Mouse (Mus musculus) neural tube, embryonic 15.5 days (tissue): ENCODE data around the gene Ulk4. TPM values are rescaled to one million over a fixed set of nuclear protein-coding genes. Genes with fewer than 3 reads are reported as not detected.

Experiments used
- ATAC-seq: fragments of 200-750 bp; cut with Nextera tagmentation; 2 replicates; pipeline ENCODE4 v1.8.0; 2017; ENCODE audit warnings: mild to moderate bottlenecking, moderate TSS enrichment, moderate library complexity; ENCODE audit not compliant: low FRiP score
- H3K27ac ChIP-seq: fragments of 300-500 bp; sonication (generic); replicated peaks from 2 replicates; pipeline ENCODE4 v1.5.1; 2015; ENCODE audit warnings: mild to moderate bottlenecking, inconsistent platforms
- H3K27me3 ChIP-seq: fragments of 300-500 bp; sonication (generic); replicated peaks from 2 replicates; pipeline ENCODE4 v1.6.1; 2015; ENCODE audit warnings: inconsistent platforms
- H3K36me3 ChIP-seq: fragments of 300-500 bp; sonication (generic); 2 replicates; pipeline ENCODE4 v1.6.1; 2015; ENCODE audit warnings: inconsistent platforms
- H3K4me1 ChIP-seq: fragments of 300-500 bp; sonication (generic); 2 replicates; pipeline ENCODE4 v1.6.1; 2015; ENCODE audit warnings: inconsistent platforms
- H3K4me2 ChIP-seq: fragments of 300-500 bp; sonication (generic); 2 replicates; pipeline ENCODE4 v1.6.1; 2015; ENCODE audit warnings: inconsistent platforms, mild to moderate bottlenecking, moderate library complexity
- H3K4me3 ChIP-seq: fragments of 300-500 bp; sonication (generic); replicated peaks from 2 replicates; pipeline ENCODE4 v1.5.1; 2015; ENCODE audit warnings: mild to moderate bottlenecking, inconsistent platforms
- H3K9ac ChIP-seq: fragments of 300-500 bp; sonication (generic); replicated peaks from 2 replicates; pipeline ENCODE4 v1.6.1; 2015; ENCODE audit warnings: mild to moderate bottlenecking, inconsistent platforms
- H3K9me3 ChIP-seq: fragments of 300-500 bp; sonication (generic); replicated peaks from 2 replicates; pipeline ENCODE4 v1.6.1; 2016; ENCODE audit warnings: inconsistent platforms
- WGBS: fragments of 180-500 bp; shearing (Covaris S2); methylation state at CpG from one replicate; pipeline ENCODE4 v1.1.7; 2015; ENCODE audit warnings: mixed read lengths; 5-methylcytosine and 5-hydroxymethylcytosine counted together
- polyA plus RNA-seq: library from polyadenylated mRNA; unstranded; fragments of >200 nt; fragmentation: Nextera tagmentation; extraction: Ambion mirVana; gene quantifications from 2 replicates; pipeline ENCODE4 v1.2.1, GENCODE M21; 2015

The Ulk4 gene
- polyA plus RNA-seq, 1 experiment from 2014 or later = 62.5 TPM

- Histone ChIP-seq H3K4me1 (peaks cover 3% of the 10 kb centered on the region; the same call in 1 of the 2 replicates), H3K4me2 (no peak overlapping the region), H3K9ac (no peak overlapping the region), H3K4me3 (no peak overlapping the region), H3K36me3 (no peaks in the 10 kb centered on the region), H3K27me3 (no peaks in the 10 kb centered on the region), H3K9me3 (no peaks in the 10 kb centered on the region), H3K27ac (no peak overlapping the region)
- 44% methylated on average over 10 of the region's 10 CpGs for WGBS
- ATAC-seq = no peak
Observed at GRCm38 (mm10) chr9:121030949-121031348, 246.0 kb downstream of the Ulk4 start.

- Histone ChIP-seq H3K36me3 (no peaks in the 10 kb centered on the region), H3K4me1 (peaks cover 3% of the 10 kb centered on the region; the same call in 1 of the 2 replicates), H3K27me3 (no peaks in the 10 kb centered on the region), H3K4me2 (no peak overlapping the region), H3K27ac (no peak overlapping the region), H3K9ac (no peak overlapping the region), H3K9me3 (no peaks in the 10 kb centered on the region), H3K4me3 (no peak overlapping the region)
- WGBS = 39% methylated on average over 9 of the region's 9 CpGs
- no peak for ATAC-seq
Observed at GRCm38 (mm10) chr9:121029786-121030185, 247.2 kb downstream of the Ulk4 start.

GRCm38 (mm10) chr9:121023526-121024264 lies 253.3 kb downstream of the Ulk4 start:
- H3K27me3 ChIP-seq = no peaks in the 10 kb centered on the region
- 81% methylated on average over 14 of the region's 14 CpGs for whole genome bisulfite sequencing
- H3K4me1 ChIP-seq = no peaks in the 10 kb centered on the region
- no peak overlapping the region for H3K4me2 ChIP-seq
- no peak overlapping the region for H3K4me3 ChIP-seq
- H3K36me3 ChIP-seq = no peaks in the 10 kb centered on the region
- no peak overlapping the region for H3K27ac ChIP-seq
- ATAC-seq = no peak
- H3K9me3 ChIP-seq = no peaks in the 10 kb centered on the region
- H3K9ac ChIP-seq = no peak overlapping the region

- no peak for ATAC-seq
- 74% methylated on average over 11 of the region's 11 CpGs for WGBS
- no peak overlapping the region for H3K9ac ChIP-seq
- no peaks in the 10 kb centered on the region for H3K4me1 ChIP-seq
- no peak overlapping the region for H3K27ac ChIP-seq
- H3K27me3 ChIP-seq = no peaks in the 10 kb centered on the region
- no peaks in the 10 kb centered on the region for H3K9me3 ChIP-seq
- H3K4me2 ChIP-seq = no peak overlapping the region
- H3K36me3 ChIP-seq = no peaks in the 10 kb centered on the region
- H3K4me3 ChIP-seq = no peak overlapping the region
Observed at GRCm38 (mm10) chr9:121020360-121020759, 256.6 kb downstream of the Ulk4 start.

- H3K4me3 ChIP-seq = no peak overlapping the region
- no peak overlapping the region for H3K27ac ChIP-seq
- H3K4me2 ChIP-seq = no peak overlapping the region
- ATAC-seq = no peak
- H3K4me1 ChIP-seq = no peaks in the 10 kb centered on the region
- WGBS = 57% methylated on average over 13 of the region's 13 CpGs
- no peaks in the 10 kb centered on the region for H3K9me3 ChIP-seq
- no peaks in the 10 kb centered on the region for H3K27me3 ChIP-seq
- H3K36me3 ChIP-seq = no peaks in the 10 kb centered on the region
- H3K9ac ChIP-seq = no peak overlapping the region
Observed at GRCm38 (mm10) chr9:121019932-121020331, 257.1 kb downstream of the Ulk4 start.

GRCm38 (mm10) chr9:121018524-121019315 lies 258.3 kb downstream of the Ulk4 start:
- Histone ChIP-seq H3K27ac (no peak overlapping the region), H3K4me3 (no peak overlapping the region), H3K4me2 (no peak overlapping the region), H3K27me3 (no peaks in the 10 kb centered on the region), H3K36me3 (no peaks in the 10 kb centered on the region), H3K9me3 (no peaks in the 10 kb centered on the region), H3K4me1 (no peaks in the 10 kb centered on the region), H3K9ac (no peak overlapping the region)
- WGBS = 90% methylated on average over 2 of the region's 2 CpGs
- no peak for ATAC-seq

- Histone ChIP-seq H3K4me1 (0 out of 2 replicates have a peak, but pooled peaks cover 2% of the 10 kb centered on the region), H3K4me3 (no peak overlapping the region), H3K9ac (no peak overlapping the region), H3K27me3 (no peaks in the 10 kb centered on the region), H3K4me2 (no peak overlapping the region), H3K27ac (no peak overlapping the region), H3K9me3 (no peaks in the 10 kb centered on the region), H3K36me3 (no peaks in the 10 kb centered on the region)
- 70% methylated on average over 11 of the region's 11 CpGs for WGBS
- ATAC-seq = no peak
Observed at GRCm38 (mm10) chr9:121015810-121016502, 261.0 kb downstream of the Ulk4 start.

GRCm38 (mm10) chr9:121011540-121011939 lies 265.5 kb downstream of the Ulk4 start:
- WGBS = 52% methylated on average over 4 of the region's 4 CpGs
- H3K9ac ChIP-seq = no peak overlapping the region
- ATAC-seq = no peak

GRCm38 (mm10) chr9:121010544-121010943 lies 266.5 kb downstream of the Ulk4 start:
- Histone ChIP-seq H3K27ac (no peak overlapping the region), H3K27me3 (no peaks in the 10 kb centered on the region), H3K36me3 (no peaks in the 10 kb centered on the region), H3K9ac (no peak overlapping the region), H3K9me3 (no peaks in the 10 kb centered on the region), H3K4me1 (0 out of 2 replicates have a peak, but pooled peaks cover 2% of the 10 kb centered on the region), H3K4me2 (no peak overlapping the region), H3K4me3 (no peak overlapping the region)
- no peak for ATAC-seq
- WGBS = 38% methylated on average over 3 of the region's 3 CpGs

More at GRCm38 (mm10) chr9:121011540-121011939, 265.5 kb downstream of the Ulk4 start:
- Histone ChIP-seq H3K27me3 (no peaks in the 10 kb centered on the region), H3K27ac (no peak overlapping the region), H3K4me2 (no peak overlapping the region), H3K4me3 (no peak overlapping the region), H3K36me3 (no peaks in the 10 kb centered on the region), H3K4me1 (0 out of 2 replicates have a peak, but pooled peaks cover 2% of the 10 kb centered on the region), H3K9me3 (no peaks in the 10 kb centered on the region)

- Histone ChIP-seq H3K9me3 (no peaks in the 10 kb centered on the region), H3K4me2 (no peak overlapping the region), H3K36me3 (no peaks in the 10 kb centered on the region), H3K4me1 (peaks cover 14% of the 10 kb centered on the region), H3K4me3 (no peak overlapping the region), H3K27me3 (no peaks in the 10 kb centered on the region), H3K27ac (no peak overlapping the region), H3K9ac (no peak overlapping the region)
- no peak for ATAC-seq
- 87% methylated on average over 7 of the region's 7 CpGs for WGBS
Observed at GRCm38 (mm10) chr9:121005961-121006360, 271.0 kb downstream of the Ulk4 start.

GRCm38 (mm10) chr9:121001681-121002540 lies 275.1 kb downstream of the Ulk4 start:
- Histone ChIP-seq H3K27me3 (no peaks in the 10 kb centered on the region), H3K36me3 (no peaks in the 10 kb centered on the region), H3K4me1 (peaks cover 27% of the 10 kb centered on the region), H3K4me3 (no peak overlapping the region), H3K4me2 (no peak overlapping the region), H3K9ac (no peak overlapping the region), H3K9me3 (no peaks in the 10 kb centered on the region), H3K27ac (peak overlapping the region; percentile 51; the same call in 1 of the 2 replicates)
- WGBS = 59% methylated on average over 15 of the region's 15 CpGs
- peak; percentile 61 for ATAC-seq
